Mouse (Mus musculus) lung, embryonic 15.5 days (tissue): ENCODE measurements at regions not wholly inside any gene's neighbourhood (a gene's known extent, or its start where the extent isn't known, plus 50 kb on each side); places are given as distances from the start of the nearest gene placed in this dataset.

Source experiments
- ATAC-seq: fragments of 200-750 bp; cut with Nextera tagmentation; 2 replicates; pipeline ENCODE4 v1.8.0; 2017; ENCODE audit warnings: moderate number of reproducible peaks, borderline replicate concordance; ENCODE audit not compliant: low FRiP score, low TSS enrichment; ENCODE audit errors: extremely low read depth
- H3K27ac ChIP-seq: fragments of 300-500 bp; sonication (generic); 2 replicates; pipeline ENCODE4 v1.5.1; 2015; ENCODE audit warnings: moderate library complexity, mild to moderate bottlenecking, inconsistent platforms
- H3K27me3 ChIP-seq: fragments of 300-500 bp; sonication (generic); 2 replicates; pipeline ENCODE4 v1.6.1; 2015; ENCODE audit warnings: inconsistent platforms
- H3K36me3 ChIP-seq: fragments of 300-500 bp; sonication (generic); 2 replicates; pipeline ENCODE4 v1.6.1; 2015; ENCODE audit warnings: inconsistent platforms
- H3K4me1 ChIP-seq: fragments of 300-500 bp; sonication (generic); 2 replicates; pipeline ENCODE4 v1.6.1; 2015; ENCODE audit warnings: inconsistent platforms
- H3K4me2 ChIP-seq: fragments of 300-500 bp; sonication (generic); 2 replicates; pipeline ENCODE4 v1.6.1; 2015; ENCODE audit warnings: inconsistent platforms, mild to moderate bottlenecking, moderate library complexity
- H3K4me3 ChIP-seq: fragments of 300-500 bp; sonication (generic); 2 replicates; pipeline ENCODE4 v1.5.1; 2015; ENCODE audit warnings: mild to moderate bottlenecking, inconsistent platforms
- H3K9ac ChIP-seq: fragments of 300-500 bp; sonication (generic); 2 replicates; pipeline ENCODE4 v1.6.1; 2015; ENCODE audit warnings: inconsistent platforms
- H3K9me3 ChIP-seq: fragments of 300-500 bp; sonication (generic); 2 replicates; pipeline ENCODE4 v1.6.1; 2016; ENCODE audit warnings: inconsistent platforms
- WGBS: fragments of 180-500 bp; shearing (Covaris S2); methylation state at CpG from one replicate; pipeline ENCODE4 v1.1.7; 2015; 5-methylcytosine and 5-hydroxymethylcytosine counted together

- Histone ChIP-seq H3K4me3 (no peak overlapping the region), H3K9ac (no peak overlapping the region), H3K9me3 (no peaks in the 10 kb centered on the region), H3K4me2 (no peak overlapping the region), H3K4me1 (no peaks in the 10 kb centered on the region), H3K36me3 (no peaks in the 10 kb centered on the region), H3K27me3 (no peaks in the 10 kb centered on the region), H3K27ac (no peak overlapping the region)
- WGBS: 76% methylated on average over 7 of the region's 7 CpGs
- no peak for ATAC-seq
These were observed 435.7 kb upstream of the Fam19a5 start for GRCm38 (mm10) chr15:87108411-87108810.

- H3K9ac ChIP-seq: no peak overlapping the region
- H3K9me3 ChIP-seq: no peaks in the 10 kb centered on the region
- H3K4me2 ChIP-seq: no peak overlapping the region
- WGBS: 16% methylated on average over 4 of the region's 4 CpGs
- ATAC-seq: no peak
- no peaks in the 10 kb centered on the region for H3K27me3 ChIP-seq
- H3K4me1 ChIP-seq: no peaks in the 10 kb centered on the region
- no peak overlapping the region for H3K27ac ChIP-seq
- no peak overlapping the region for H3K4me3 ChIP-seq
- H3K36me3 ChIP-seq: no peaks in the 10 kb centered on the region
These were observed 421.4 kb upstream of the Fam19a5 start for GRCm38 (mm10) chr15:87122656-87123055.

- H3K27ac ChIP-seq: no peak overlapping the region
- no peak overlapping the region for H3K4me2 ChIP-seq
- H3K36me3 ChIP-seq: no peaks in the 10 kb centered on the region
- no peaks in the 10 kb centered on the region for H3K4me1 ChIP-seq
- ATAC-seq: no peak; the same call in 1 of the 2 replicates
- H3K27me3 ChIP-seq: no peaks in the 10 kb centered on the region
- H3K4me3 ChIP-seq: no peak overlapping the region
- H3K9ac ChIP-seq: no peak overlapping the region
- WGBS: 47% methylated on average over 6 of the region's 6 CpGs
- no peaks in the 10 kb centered on the region for H3K9me3 ChIP-seq
These were observed 418.5 kb upstream of the Fam19a5 start for GRCm38 (mm10) chr15:87125427-87126148.

GRCm38 (mm10) chr15:87138870-87139269 is 405.2 kb upstream of the Fam19a5 start:
- Histone ChIP-seq H3K9ac (no peak overlapping the region), H3K4me2 (no peak overlapping the region)

GRCm38 (mm10) chr15:87169136-87169535 is 375.0 kb upstream of the Fam19a5 start:
- no peaks in the 10 kb centered on the region for H3K27me3 ChIP-seq
- no peak overlapping the region for H3K9ac ChIP-seq
- WGBS: 58% methylated on average over 5 of the region's 5 CpGs
- no peaks in the 10 kb centered on the region for H3K9me3 ChIP-seq
- H3K4me2 ChIP-seq: no peak overlapping the region
- H3K27ac ChIP-seq: no peak overlapping the region
- no peaks in the 10 kb centered on the region for H3K4me1 ChIP-seq
- ATAC-seq: no peak
- H3K36me3 ChIP-seq: no peaks in the 10 kb centered on the region
- H3K4me3 ChIP-seq: no peak overlapping the region

More at GRCm38 (mm10) chr15:87138870-87139269, 405.2 kb upstream of the Fam19a5 start:
- H3K4me3 ChIP-seq: no peak overlapping the region
- H3K9me3 ChIP-seq: no peaks in the 10 kb centered on the region
- no peaks in the 10 kb centered on the region for H3K36me3 ChIP-seq
- no peaks in the 10 kb centered on the region for H3K4me1 ChIP-seq
- H3K27me3 ChIP-seq: no peaks in the 10 kb centered on the region
- no peak overlapping the region for H3K27ac ChIP-seq
- no peak for ATAC-seq

GRCm38 (mm10) chr15:87170890-87171289 is 373.2 kb upstream of the Fam19a5 start:
- H3K27ac ChIP-seq: no peak overlapping the region
- H3K4me2 ChIP-seq: no peak overlapping the region
- no peak overlapping the region for H3K9ac ChIP-seq
- no peak overlapping the region for H3K4me3 ChIP-seq
- WGBS: 44% methylated on average over 4 of the region's 4 CpGs
- no peaks in the 10 kb centered on the region for H3K27me3 ChIP-seq
- ATAC-seq: no peak
- H3K4me1 ChIP-seq: no peaks in the 10 kb centered on the region
- no peaks in the 10 kb centered on the region for H3K9me3 ChIP-seq
- H3K36me3 ChIP-seq: no peaks in the 10 kb centered on the region

- Histone ChIP-seq H3K4me2 (no peak overlapping the region), H3K9me3 (no peaks in the 10 kb centered on the region), H3K4me3 (no peak overlapping the region), H3K4me1 (no peaks in the 10 kb centered on the region), H3K9ac (no peak overlapping the region), H3K27ac (no peak overlapping the region), H3K36me3 (no peaks in the 10 kb centered on the region), H3K27me3 (no peaks in the 10 kb centered on the region)
- 86% methylated on average over 2 of the region's 2 CpGs for WGBS
- ATAC-seq: no peak
These were observed 371.0 kb upstream of the Fam19a5 start for GRCm38 (mm10) chr15:87173096-87173495.

- Histone ChIP-seq H3K36me3 (no peaks in the 10 kb centered on the region), H3K4me2 (no peak overlapping the region), H3K27me3 (no peaks in the 10 kb centered on the region), H3K4me1 (no peaks in the 10 kb centered on the region), H3K9me3 (no peaks in the 10 kb centered on the region), H3K4me3 (no peak overlapping the region), H3K9ac (no peak overlapping the region), H3K27ac (no peak overlapping the region)
- WGBS: 82% methylated on average over 7 of the region's 7 CpGs
- no peak for ATAC-seq
These were observed 365.5 kb upstream of the Fam19a5 start for GRCm38 (mm10) chr15:87178646-87179045.

GRCm38 (mm10) chr15:87180836-87181235 is 363.3 kb upstream of the Fam19a5 start:
- no peaks in the 10 kb centered on the region for H3K36me3 ChIP-seq
- WGBS: 52% methylated on average over 1 of the region's 1 CpGs
- H3K4me1 ChIP-seq: no peaks in the 10 kb centered on the region
- H3K4me2 ChIP-seq: no peak overlapping the region
- H3K27me3 ChIP-seq: no peaks in the 10 kb centered on the region
- H3K4me3 ChIP-seq: no peak overlapping the region
- H3K27ac ChIP-seq: no peak overlapping the region
- ATAC-seq: no peak
- no peaks in the 10 kb centered on the region for H3K9me3 ChIP-seq
- H3K9ac ChIP-seq: no peak overlapping the region

- Histone ChIP-seq H3K27ac (no peak overlapping the region), H3K9me3 (no peaks in the 10 kb centered on the region), H3K4me3 (no peak overlapping the region), H3K36me3 (no peaks in the 10 kb centered on the region), H3K27me3 (no peaks in the 10 kb centered on the region), H3K4me2 (no peak overlapping the region), H3K4me1 (no peaks in the 10 kb centered on the region), H3K9ac (no peak overlapping the region)
- 46% methylated on average over 7 of the region's 7 CpGs for WGBS
- no peak for ATAC-seq
These were observed 359.9 kb upstream of the Fam19a5 start for GRCm38 (mm10) chr15:87184248-87184647.

- H3K27me3 ChIP-seq: no peaks in the 10 kb centered on the region
- H3K9ac ChIP-seq: no peak overlapping the region
- no peak overlapping the region for H3K27ac ChIP-seq
- no peaks in the 10 kb centered on the region for H3K4me1 ChIP-seq
- no peak overlapping the region for H3K4me2 ChIP-seq
- no peaks in the 10 kb centered on the region for H3K36me3 ChIP-seq
- H3K4me3 ChIP-seq: no peak overlapping the region
- H3K9me3 ChIP-seq: no peaks in the 10 kb centered on the region
- ATAC-seq: no peak
- 62% methylated on average over 9 of the region's 9 CpGs for WGBS
These were observed 355.2 kb upstream of the Fam19a5 start for GRCm38 (mm10) chr15:87188816-87189455.

GRCm38 (mm10) chr15:87191901-87192300 is 352.2 kb upstream of the Fam19a5 start:
- no peaks in the 10 kb centered on the region for H3K4me1 ChIP-seq
- no peaks in the 10 kb centered on the region for H3K9me3 ChIP-seq
- H3K4me3 ChIP-seq: no peak overlapping the region
- H3K4me2 ChIP-seq: no peak overlapping the region
- 72% methylated on average over 4 of the region's 4 CpGs for WGBS
- no peak for ATAC-seq
- no peaks in the 10 kb centered on the region for H3K27me3 ChIP-seq
- H3K36me3 ChIP-seq: no peaks in the 10 kb centered on the region
- no peak overlapping the region for H3K9ac ChIP-seq
- no peak overlapping the region for H3K27ac ChIP-seq
